Mouse (Mus musculus): ENCODE measurements around the gene Gm10277. TPM values are rescaled to one million over a fixed set of nuclear protein-coding genes. Genes with fewer than 3 reads are reported as not detected.

The Gm10277 gene
- polyA plus RNA-seq, 1 experiment = 0.33 TPM

GRCm38 (mm10) chr11:77808051-77808465, 20.5 kb upstream of the Gm10277 start:
- Histone ChIP-seq H3K4me3 (ENCODE audit: insufficient read depth, poor library complexity, severe bottlenecking) (no peak overlapping the region), H3K36me3 (ENCODE audit: control insufficient read depth, insufficient read depth) (peaks cover 7% of the 10 kb centered on the region), H3K79me2 (ENCODE audit: control insufficient read depth, insufficient read depth) (peaks cover 93% of the 10 kb centered on the region), H3K27me3 (ENCODE audit: control insufficient read depth, insufficient read depth, insufficient read length) (no peaks in the 10 kb centered on the region), H3K79me3 (ENCODE audit: low read depth) (peaks cover 27% of the 10 kb centered on the region), H3ac (ENCODE audit: control insufficient read depth, insufficient read length, low read depth) (peak overlapping the region; percentile 51)
- TF ChIP-seq FOSL1 (IDR thresholded peaks at IDR 0.05; ENCODE audit: insufficient read depth, low read length, poor library complexity, severe bottlenecking) (no peak), USF1 (IDR thresholded peaks at IDR 0.05; ENCODE audit: low read depth) (no peak), MAX (IDR thresholded peaks at IDR 0.05) (no peak), CTCF (IDR thresholded peaks at IDR 0.05; ENCODE audit: control insufficient read depth, insufficient read depth, insufficient read length) (no peak), CEBPB (IDR thresholded peaks at IDR 0.05; ENCODE audit: low read depth) (no peak), MYOD1 (IDR thresholded peaks at IDR 0.05; ENCODE audit: control insufficient read depth, insufficient read length, low read depth) (no peak), MYOG (IDR thresholded peaks at IDR 0.05; ENCODE audit: control insufficient read depth, extremely low read depth, insufficient read length) (no peak)

GRCm38 (mm10) chr11:77806855-77807254, 19.3 kb upstream of the Gm10277 start:
- peaks cover 27% of the 10 kb centered on the region for H3K79me3 ChIP-seq (ENCODE audit: low read depth)
- H3K36me3 ChIP-seq (ENCODE audit: control insufficient read depth, insufficient read depth) = peaks cover 7% of the 10 kb centered on the region
- no peak for TF ChIP-seq FOSL1 (IDR thresholded peaks at IDR 0.05; ENCODE audit: insufficient read depth, low read length, poor library complexity, severe bottlenecking)
- no peak overlapping the region for H3ac ChIP-seq (ENCODE audit: control insufficient read depth, insufficient read length, low read depth)
- peaks cover 96% of the 10 kb centered on the region for H3K79me2 ChIP-seq (ENCODE audit: control insufficient read depth, insufficient read depth)
- H3K27me3 ChIP-seq (ENCODE audit: control insufficient read depth, insufficient read depth, insufficient read length) = no peaks in the 10 kb centered on the region
- no peak overlapping the region for H3K4me3 ChIP-seq (ENCODE audit: insufficient read depth, poor library complexity, severe bottlenecking)

GRCm38 (mm10) chr11:77806218-77806617, 18.7 kb upstream of the Gm10277 start:
- H3K4me3 ChIP-seq (ENCODE audit: insufficient read depth, poor library complexity, severe bottlenecking) = no peak overlapping the region
- no peak overlapping the region for H3ac ChIP-seq (ENCODE audit: control insufficient read depth, insufficient read length, low read depth)
- H3K36me3 ChIP-seq (ENCODE audit: control insufficient read depth, insufficient read depth) = peaks cover 7% of the 10 kb centered on the region
- TF ChIP-seq USF1 (IDR thresholded peaks at IDR 0.05; ENCODE audit: low read depth) (no peak), FOSL1 (IDR thresholded peaks at IDR 0.05; ENCODE audit: insufficient read depth, low read length, poor library complexity, severe bottlenecking) (no peak), MYOD1 (IDR thresholded peaks at IDR 0.05; ENCODE audit: control insufficient read depth, insufficient read length, low read depth) (no peak), MAX (IDR thresholded peaks at IDR 0.05) (no peak), MYOG (IDR thresholded peaks at IDR 0.05; ENCODE audit: control insufficient read depth, extremely low read depth, insufficient read length) (no peak), CEBPB (IDR thresholded peaks at IDR 0.05; ENCODE audit: low read depth) (no peak), CTCF (IDR thresholded peaks at IDR 0.05; ENCODE audit: control insufficient read depth, insufficient read depth, insufficient read length) (no peak)
- no peaks in the 10 kb centered on the region for H3K27me3 ChIP-seq (ENCODE audit: control insufficient read depth, insufficient read depth, insufficient read length)
- peaks cover 96% of the 10 kb centered on the region for H3K79me2 ChIP-seq (ENCODE audit: control insufficient read depth, insufficient read depth)
- H3K79me3 ChIP-seq (ENCODE audit: low read depth) = peaks cover 26% of the 10 kb centered on the region

GRCm38 (mm10) chr11:77802341-77802865, 14.9 kb upstream of the Gm10277 start:
- peaks cover 11% of the 10 kb centered on the region for H3K79me3 ChIP-seq (ENCODE audit: low read depth)
- no peaks in the 10 kb centered on the region for H3K27me3 ChIP-seq (ENCODE audit: control insufficient read depth, insufficient read depth, insufficient read length)
- peaks cover 90% of the 10 kb centered on the region for H3K79me2 ChIP-seq (ENCODE audit: control insufficient read depth, insufficient read depth)
- H3K4me3 ChIP-seq (ENCODE audit: insufficient read depth, poor library complexity, severe bottlenecking) = no peak overlapping the region
- H3ac ChIP-seq (ENCODE audit: control insufficient read depth, insufficient read length, low read depth) = no peak overlapping the region
- H3K36me3 ChIP-seq (ENCODE audit: control insufficient read depth, insufficient read depth) = no peaks in the 10 kb centered on the region
- TF ChIP-seq FOSL1 (IDR thresholded peaks at IDR 0.05; ENCODE audit: insufficient read depth, low read length, poor library complexity, severe bottlenecking) = no peak
- no peak for TF ChIP-seq MYOG (IDR thresholded peaks at IDR 0.05; ENCODE audit: control insufficient read depth, extremely low read depth, insufficient read length)
- TF ChIP-seq CTCF (IDR thresholded peaks at IDR 0.05; ENCODE audit: control insufficient read depth, insufficient read depth, insufficient read length) = no peak
- TF ChIP-seq MYOD1 (IDR thresholded peaks at IDR 0.05; ENCODE audit: control insufficient read depth, insufficient read length, low read depth) = no peak
- TF ChIP-seq USF1 (IDR thresholded peaks at IDR 0.05; ENCODE audit: low read depth) = no peak
- TF ChIP-seq CEBPB (IDR thresholded peaks at IDR 0.05; ENCODE audit: low read depth) = no peak
- no peak for TF ChIP-seq MAX (IDR thresholded peaks at IDR 0.05)

GRCm38 (mm10) chr11:77800869-77801701, 13.5 kb upstream of the Gm10277 start:
- Histone ChIP-seq H3K36me3 (ENCODE audit: control insufficient read depth, insufficient read depth) (peaks cover 2% of the 10 kb centered on the region), H3K4me3 (ENCODE audit: insufficient read depth, poor library complexity, severe bottlenecking) (no peak overlapping the region), H3K27me3 (ENCODE audit: control insufficient read depth, insufficient read depth, insufficient read length) (no peaks in the 10 kb centered on the region), H3K79me2 (ENCODE audit: control insufficient read depth, insufficient read depth) (peaks cover 90% of the 10 kb centered on the region), H3ac (ENCODE audit: control insufficient read depth, insufficient read length, low read depth) (peak overlapping the region; percentile 43), H3K79me3 (ENCODE audit: low read depth) (peaks cover 10% of the 10 kb centered on the region)
- no peak for TF ChIP-seq CTCF (IDR thresholded peaks at IDR 0.05; ENCODE audit: control insufficient read depth, insufficient read depth, insufficient read length)
- TF ChIP-seq MYOD1 (IDR thresholded peaks at IDR 0.05; ENCODE audit: control insufficient read depth, insufficient read length, low read depth) = no peak
- no peak for TF ChIP-seq MAX (IDR thresholded peaks at IDR 0.05)
- TF ChIP-seq FOSL1 (IDR thresholded peaks at IDR 0.05; ENCODE audit: insufficient read depth, low read length, poor library complexity, severe bottlenecking) = no peak
- no peak for TF ChIP-seq CEBPB (IDR thresholded peaks at IDR 0.05; ENCODE audit: low read depth)
- no peak for TF ChIP-seq MYOG (IDR thresholded peaks at IDR 0.05; ENCODE audit: control insufficient read depth, extremely low read depth, insufficient read length)
- no peak for TF ChIP-seq USF1 (IDR thresholded peaks at IDR 0.05; ENCODE audit: low read depth)
